Mouse (Mus musculus): ENCODE measurements at regions not wholly inside any gene's neighbourhood (a gene's known extent, or its start where the extent isn't known, plus 50 kb on each side); places are given as distances from the start of the nearest gene placed in this dataset.

GRCm38 (mm10) chr10:17008683-17009082 lies 714.3 kb upstream of the Cited2 start:
- WGBS = 67% methylated on average over 4 of the region's 4 CpGs
- Histone ChIP-seq H3K4me3 (no peak overlapping the region), H3K9me3 (no peaks in the 10 kb centered on the region), H3K9ac (no peak overlapping the region), H3K4me2 (no peak overlapping the region), H3K27ac (replicated peaks) (no peak overlapping the region), H3K36me3 (no peaks in the 10 kb centered on the region), H3K4me1 (peaks cover 11% of the 10 kb centered on the region), H3K27me3 (replicated peaks) (no peaks in the 10 kb centered on the region)
- ATAC-seq (ENCODE audit: extremely low read depth, insufficient number of reproducible peaks, low FRiP score, low TSS enrichment) = no peak

- ATAC-seq (ENCODE audit: extremely low read depth, insufficient number of reproducible peaks, low FRiP score, low TSS enrichment) = no peak
- 73% methylated on average over 3 of the region's 3 CpGs for WGBS
- H3K9me3 ChIP-seq = no peaks in the 10 kb centered on the region
- no peak overlapping the region for H3K4me2 ChIP-seq
- H3K4me1 ChIP-seq = peaks cover 10% of the 10 kb centered on the region
- no peaks in the 10 kb centered on the region for H3K36me3 ChIP-seq
- H3K27me3 ChIP-seq (replicated peaks) = no peaks in the 10 kb centered on the region
- no peak overlapping the region for H3K27ac ChIP-seq (replicated peaks)
- H3K9ac ChIP-seq = no peak overlapping the region
- H3K4me3 ChIP-seq = no peak overlapping the region
These were observed 713.0 kb upstream of the Cited2 start for GRCm38 (mm10) chr10:17010047-17010446.

- WGBS = 80% methylated on average over 2 of the region's 2 CpGs
- Histone ChIP-seq H3K4me1 (peaks cover 10% of the 10 kb centered on the region), H3K4me3 (no peak overlapping the region), H3K36me3 (no peaks in the 10 kb centered on the region), H3K9me3 (no peaks in the 10 kb centered on the region), H3K27ac (replicated peaks) (no peak overlapping the region), H3K27me3 (replicated peaks) (no peaks in the 10 kb centered on the region), H3K9ac (no peak overlapping the region), H3K4me2 (no peak overlapping the region)
- ATAC-seq (ENCODE audit: extremely low read depth, insufficient number of reproducible peaks, low FRiP score, low TSS enrichment) = no peak
These were observed 711.1 kb upstream of the Cited2 start for GRCm38 (mm10) chr10:17011876-17012275.

- Histone ChIP-seq H3K9me3 (no peaks in the 10 kb centered on the region), H3K4me3 (no peak overlapping the region), H3K27ac (replicated peaks) (no peak overlapping the region), H3K36me3 (no peaks in the 10 kb centered on the region), H3K9ac (no peak overlapping the region), H3K4me1 (peaks cover 10% of the 10 kb centered on the region), H3K27me3 (replicated peaks) (no peaks in the 10 kb centered on the region), H3K4me2 (no peak overlapping the region)
- whole genome bisulfite sequencing = 30% methylated on average over 3 of the region's 3 CpGs
- no peak for ATAC-seq (ENCODE audit: extremely low read depth, insufficient number of reproducible peaks, low FRiP score, low TSS enrichment)
These were observed 710.5 kb upstream of the Cited2 start for GRCm38 (mm10) chr10:17012541-17012975.

GRCm38 (mm10) chr10:17014826-17015225 lies 708.2 kb upstream of the Cited2 start:
- H3K36me3 ChIP-seq = no peaks in the 10 kb centered on the region

GRCm38 (mm10) chr10:17016854-17017253 lies 706.2 kb upstream of the Cited2 start:
- Histone ChIP-seq H3K4me3 (no peak overlapping the region), H3K27me3 (replicated peaks) (no peaks in the 10 kb centered on the region), H3K36me3 (no peaks in the 10 kb centered on the region), H3K4me1 (peaks cover 5% of the 10 kb centered on the region; the same call in 1 of the 2 replicates), H3K27ac (replicated peaks) (no peak overlapping the region), H3K9ac (no peak overlapping the region), H3K4me2 (no peak overlapping the region), H3K9me3 (no peaks in the 10 kb centered on the region)
- 86% methylated on average over 4 of the region's 4 CpGs for WGBS
- no peak for ATAC-seq (ENCODE audit: extremely low read depth, insufficient number of reproducible peaks, low FRiP score, low TSS enrichment)

More at GRCm38 (mm10) chr10:17014826-17015225, 708.2 kb upstream of the Cited2 start:
- no peak for ATAC-seq (ENCODE audit: extremely low read depth, insufficient number of reproducible peaks, low FRiP score, low TSS enrichment)
- Histone ChIP-seq H3K4me3 (no peak overlapping the region), H3K4me2 (no peak overlapping the region), H3K9me3 (no peaks in the 10 kb centered on the region), H3K27me3 (replicated peaks) (no peaks in the 10 kb centered on the region), H3K9ac (no peak overlapping the region), H3K27ac (replicated peaks) (no peak overlapping the region), H3K4me1 (peaks cover 10% of the 10 kb centered on the region)
- 66% methylated on average over 3 of the region's 3 CpGs for WGBS

- H3K27me3 ChIP-seq (replicated peaks) = no peaks in the 10 kb centered on the region
- H3K27ac ChIP-seq (replicated peaks) = no peak overlapping the region
- H3K4me1 ChIP-seq = no peaks in the 10 kb centered on the region
- no peaks in the 10 kb centered on the region for H3K9me3 ChIP-seq
- no peak overlapping the region for H3K4me3 ChIP-seq
- no peak overlapping the region for H3K4me2 ChIP-seq
- no peaks in the 10 kb centered on the region for H3K36me3 ChIP-seq
- WGBS = 80% methylated on average over 5 of the region's 5 CpGs
- H3K9ac ChIP-seq = no peak overlapping the region
- ATAC-seq (ENCODE audit: extremely low read depth, insufficient number of reproducible peaks, low FRiP score, low TSS enrichment) = no peak
These were observed 700.5 kb upstream of the Cited2 start for GRCm38 (mm10) chr10:17022216-17023158.

- ATAC-seq (ENCODE audit: extremely low read depth, insufficient number of reproducible peaks, low FRiP score, low TSS enrichment) = no peak
- Histone ChIP-seq H3K36me3 (no peaks in the 10 kb centered on the region), H3K9me3 (no peaks in the 10 kb centered on the region), H3K4me3 (no peak overlapping the region), H3K4me1 (no peaks in the 10 kb centered on the region), H3K9ac (no peak overlapping the region), H3K4me2 (no peak overlapping the region), H3K27ac (replicated peaks) (no peak overlapping the region), H3K27me3 (replicated peaks) (no peaks in the 10 kb centered on the region)
- 59% methylated on average over 13 of the region's 13 CpGs for WGBS
These were observed 699.3 kb upstream of the Cited2 start for GRCm38 (mm10) chr10:17023571-17024293.

GRCm38 (mm10) chr10:17024294-17024665 lies 698.7 kb upstream of the Cited2 start:
- Histone ChIP-seq H3K4me2 (no peak overlapping the region), H3K9me3 (no peaks in the 10 kb centered on the region), H3K27me3 (replicated peaks) (no peaks in the 10 kb centered on the region), H3K4me3 (no peak overlapping the region), H3K4me1 (no peaks in the 10 kb centered on the region), H3K27ac (replicated peaks) (no peak overlapping the region), H3K36me3 (no peaks in the 10 kb centered on the region), H3K9ac (no peak overlapping the region)
- 80% methylated on average over 1 of the region's 1 CpGs for WGBS
- no peak for ATAC-seq (ENCODE audit: extremely low read depth, insufficient number of reproducible peaks, low FRiP score, low TSS enrichment)

- no peak overlapping the region for H3K27ac ChIP-seq (replicated peaks)
- ATAC-seq (ENCODE audit: extremely low read depth, insufficient number of reproducible peaks, low FRiP score, low TSS enrichment) = no peak
- no peaks in the 10 kb centered on the region for H3K36me3 ChIP-seq
- H3K4me1 ChIP-seq = peaks cover 7% of the 10 kb centered on the region
- no peaks in the 10 kb centered on the region for H3K9me3 ChIP-seq
- no peaks in the 10 kb centered on the region for H3K27me3 ChIP-seq (replicated peaks)
- WGBS = 72% methylated on average over 2 of the region's 2 CpGs
- no peak overlapping the region for H3K4me3 ChIP-seq
- no peak overlapping the region for H3K4me2 ChIP-seq
- no peak overlapping the region for H3K9ac ChIP-seq
These were observed 687.9 kb upstream of the Cited2 start for GRCm38 (mm10) chr10:17034892-17035775.
